Mouse (Mus musculus) urinary bladder, postnatal 10 days (tissue): Measurements from ENCODE around the gene Ebna1bp2.

Source experiments
- DNase-seq: peaks from one replicate; pipeline ENCODE4 v3.0.0; 2022; ENCODE audit warnings: low spot score

Gene Ebna1bp2

DNA sequence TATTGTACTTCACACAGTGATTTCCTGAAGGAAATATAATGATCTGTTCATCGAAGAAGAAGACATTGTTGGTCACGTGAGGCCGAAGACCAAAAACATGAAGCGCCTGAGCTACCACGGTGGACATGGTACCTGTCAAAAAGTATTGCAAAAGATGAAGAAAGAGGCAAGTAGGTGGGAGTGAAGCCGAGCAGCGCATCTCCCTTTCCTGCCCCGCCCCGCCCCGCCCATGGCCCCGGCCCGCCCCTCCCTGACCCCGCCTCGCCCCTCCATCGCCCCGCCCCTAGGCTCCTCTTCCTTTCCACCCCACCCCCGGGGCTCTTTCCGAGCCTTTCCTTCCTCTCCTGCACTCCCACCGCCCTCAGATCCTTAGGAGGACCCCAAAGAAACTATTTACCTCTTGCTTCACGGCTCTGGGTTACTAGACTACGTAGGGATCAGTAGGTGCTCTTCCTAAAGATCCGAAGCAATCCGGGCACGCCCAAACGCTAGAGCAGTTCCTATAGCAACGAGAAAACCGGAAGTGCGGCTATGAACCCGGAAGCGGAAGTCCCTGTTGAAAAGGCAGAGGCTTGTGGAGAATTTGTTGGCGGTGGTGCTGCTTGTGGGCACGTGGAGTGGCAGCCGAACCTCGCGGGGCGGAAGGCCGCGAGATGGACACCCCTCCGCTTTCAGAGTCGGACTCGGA lies at the start of gene Ebna1bp2, which contains the start of gene Cfap57:
Gene Ebna1bp2 (plus strand): TSS at position 521 of the 688 bp plus-strand sequence.
Gene Cfap57 (minus strand): TSS at position 499 of the 688 bp plus-strand sequence.
- DNase-seq = peak; percentile 50

DNA sequence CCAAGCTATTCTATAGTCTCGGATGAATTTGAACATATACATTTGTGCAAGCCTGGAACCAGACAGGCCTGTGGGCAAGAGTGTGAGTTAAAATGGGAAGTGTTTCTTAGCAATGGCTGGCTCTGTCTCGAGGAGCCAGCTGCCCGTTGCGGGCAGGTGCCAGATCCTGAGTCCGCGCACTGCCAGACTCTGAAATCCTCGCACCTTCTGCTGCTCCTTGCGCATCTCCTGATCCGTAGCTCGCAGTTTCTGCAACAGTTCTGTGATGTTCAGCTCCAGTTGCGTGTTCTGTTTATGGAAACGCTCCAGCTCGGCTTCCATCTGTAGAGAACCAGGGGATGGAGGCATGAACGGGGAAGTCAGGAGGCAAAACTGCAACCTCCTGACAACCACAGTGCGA lies 49.2 kb upstream of the Ebna1bp2 start:
- no peak for DNase-seq

DNA sequence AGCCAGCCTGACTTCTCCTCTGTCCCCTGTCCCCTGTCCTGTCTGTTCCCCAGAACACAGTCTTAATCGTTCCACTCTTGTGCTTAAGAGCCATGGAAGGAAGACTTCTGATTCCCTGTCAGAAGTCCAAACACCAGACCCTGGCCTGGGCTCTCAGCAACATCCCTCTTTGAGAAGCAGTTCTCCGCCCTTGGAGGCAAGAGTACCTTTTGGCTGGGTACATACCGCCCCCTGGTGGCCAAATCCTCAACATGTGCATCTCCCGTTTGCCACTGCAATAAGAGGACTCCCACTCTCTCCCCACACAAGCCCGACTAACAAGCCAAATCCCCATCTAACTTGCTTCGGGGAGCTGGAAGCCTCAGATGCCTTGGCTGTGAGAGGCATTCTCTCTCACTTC lies 44.5 kb upstream of the Ebna1bp2 start:
- peak; percentile 69 for DNase-seq

DNA sequence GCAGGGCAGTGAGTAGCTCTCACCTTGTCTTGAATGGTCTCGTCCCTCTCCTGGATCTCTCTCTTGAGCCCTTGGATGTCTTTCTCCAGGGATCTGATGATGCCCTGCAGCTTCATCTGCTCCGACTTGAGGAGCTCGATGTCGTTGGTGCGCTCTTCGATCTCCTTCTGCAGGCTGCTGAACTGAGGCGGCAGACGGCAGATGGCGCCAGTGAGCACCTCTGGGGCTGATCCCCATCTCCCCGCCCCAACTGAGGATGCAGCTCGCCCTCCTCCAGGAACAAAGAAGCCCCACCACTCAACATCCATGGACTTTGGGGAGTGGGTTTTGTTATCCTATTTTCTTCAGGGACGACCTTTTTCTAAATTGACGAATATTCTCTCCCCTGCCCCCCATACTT lies 41.3 kb upstream of the Ebna1bp2 start:
- DNase-seq = no peak

DNA sequence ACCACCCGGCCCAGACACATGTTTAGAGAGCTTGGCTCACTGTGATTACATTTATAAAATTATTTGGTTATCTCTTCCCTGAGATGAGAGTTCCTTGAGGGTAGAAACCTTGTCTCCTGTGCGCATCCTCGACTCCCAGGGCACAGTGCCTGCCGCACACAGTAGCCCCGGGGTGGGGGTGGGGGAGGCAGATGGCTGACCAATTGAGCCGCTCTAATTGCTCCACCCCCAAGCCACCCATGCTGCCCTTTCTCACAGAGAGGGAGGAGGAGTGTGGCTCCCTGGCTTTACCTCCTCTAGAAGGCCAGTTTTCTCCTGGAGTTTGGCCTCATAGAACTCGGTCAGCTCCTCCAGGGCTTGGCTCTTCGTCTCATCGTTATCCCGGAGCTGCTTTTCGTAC lies 39.1 kb upstream of the Ebna1bp2 start:
- DNase-seq = no peak

DNA sequence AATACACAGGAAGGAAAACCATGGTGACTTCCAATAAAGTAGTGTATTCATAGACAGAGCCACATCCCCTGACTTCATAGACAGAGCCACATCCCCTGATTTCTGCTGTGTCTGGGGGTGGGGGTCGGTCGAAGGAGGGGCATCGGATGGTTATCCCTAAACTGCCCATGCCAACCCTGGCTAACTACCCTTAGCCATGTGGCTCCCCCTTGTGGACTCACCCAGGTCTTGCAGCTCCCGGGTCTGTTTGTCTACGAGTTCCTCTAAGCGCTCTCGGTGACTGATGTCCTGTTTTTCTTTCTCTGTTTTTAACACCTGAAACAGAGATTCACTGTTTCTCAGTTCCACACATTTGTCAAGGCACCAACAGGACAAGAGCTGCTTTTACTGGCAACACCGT lies 38.0 kb upstream of the Ebna1bp2 start:
- DNase-seq = no peak

DNA sequence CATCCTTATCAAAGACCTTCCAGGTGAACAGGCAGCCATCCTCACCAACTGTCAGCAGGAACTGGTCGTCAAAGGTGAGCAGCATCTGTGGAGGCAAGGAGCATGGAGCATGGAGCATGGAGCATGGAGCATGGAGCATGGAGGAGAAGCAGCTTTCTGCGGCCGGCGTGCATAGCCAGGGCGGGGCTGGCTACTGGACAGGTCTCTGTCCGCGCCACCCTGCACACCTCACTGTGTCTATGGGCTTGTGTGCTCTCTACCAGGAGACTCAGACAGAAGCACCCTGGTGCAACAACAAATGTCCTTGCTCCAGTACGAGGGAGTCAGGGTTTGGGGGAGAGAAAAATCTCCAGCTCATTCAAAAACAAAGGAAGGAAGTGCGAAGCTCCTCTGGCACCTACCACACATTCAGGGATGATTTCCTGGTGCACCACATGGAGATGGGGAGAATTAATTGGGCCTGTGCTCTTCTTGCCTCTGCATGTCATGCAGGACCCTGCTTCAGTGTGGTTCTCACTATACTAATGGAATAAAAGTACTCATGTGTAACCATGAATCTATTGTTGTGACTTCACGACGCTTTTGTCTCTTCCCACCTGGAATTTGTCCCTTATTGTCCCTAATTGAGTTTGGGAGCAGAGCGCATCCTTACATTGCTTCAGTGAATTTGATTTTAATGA lies 31.4 kb upstream of the Ebna1bp2 start:
- DNase-seq = no peak

DNA sequence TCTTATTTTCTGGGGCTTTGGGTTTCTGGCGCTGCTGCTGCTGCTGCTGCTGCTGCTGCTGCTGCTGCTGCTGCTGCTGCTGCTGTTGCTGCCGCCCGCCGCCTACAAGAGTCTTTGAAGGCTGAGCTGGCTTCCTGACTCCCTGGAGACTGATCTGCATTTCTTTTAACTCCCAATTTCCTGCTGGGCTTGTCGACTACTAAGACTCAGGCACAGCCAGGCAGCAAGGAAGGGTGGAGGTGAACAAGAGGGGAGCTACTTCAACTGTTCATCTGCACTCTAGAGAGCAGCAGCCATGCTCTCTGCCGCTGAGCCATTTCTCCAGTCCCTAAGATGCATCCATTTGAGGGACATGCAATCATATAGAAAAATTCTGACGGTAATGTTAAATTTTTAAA lies 30.9 kb upstream of the Ebna1bp2 start:
- DNase-seq = no peak

DNA sequence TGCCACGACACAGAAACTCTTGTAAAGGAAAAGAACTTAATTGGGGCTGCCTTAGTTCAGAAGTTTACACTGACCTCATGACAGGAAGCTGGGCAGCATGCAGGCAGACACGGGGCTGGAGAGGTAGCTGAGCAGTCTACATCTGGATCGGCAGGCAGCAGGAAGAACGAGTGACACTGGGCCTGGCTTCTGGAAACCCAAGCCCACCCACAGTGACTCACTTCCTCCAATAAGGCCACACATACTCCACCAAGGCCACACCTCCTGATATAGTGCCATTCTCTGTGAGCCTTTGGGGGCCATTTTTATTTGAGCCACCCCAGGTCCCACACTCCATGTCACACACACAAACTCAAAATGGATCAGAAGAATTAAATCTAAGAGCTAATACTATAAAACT lies 16.5 kb upstream of the Ebna1bp2 start:
- DNase-seq = no peak

DNA sequence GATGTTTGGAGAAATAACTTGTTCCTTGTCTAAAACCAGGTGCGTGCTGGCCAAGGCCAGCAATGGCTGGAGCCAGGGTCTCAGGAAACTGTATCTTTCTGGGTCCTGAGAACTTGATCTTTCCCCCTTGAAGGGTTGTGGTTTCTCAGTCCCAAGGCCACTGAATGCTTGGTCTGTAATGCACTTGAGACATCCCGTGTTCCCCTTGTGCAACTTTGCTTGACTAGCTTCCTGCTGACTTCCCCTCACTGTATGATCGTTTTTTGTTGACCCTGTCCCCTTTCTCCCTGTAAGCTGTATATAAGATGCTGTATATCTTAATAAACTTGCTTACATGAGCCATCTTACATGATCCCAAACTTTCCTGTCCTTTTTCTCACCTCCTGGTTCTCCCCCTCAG lies 10.8 kb upstream of the Ebna1bp2 start:
- DNase-seq = no peak

DNA sequence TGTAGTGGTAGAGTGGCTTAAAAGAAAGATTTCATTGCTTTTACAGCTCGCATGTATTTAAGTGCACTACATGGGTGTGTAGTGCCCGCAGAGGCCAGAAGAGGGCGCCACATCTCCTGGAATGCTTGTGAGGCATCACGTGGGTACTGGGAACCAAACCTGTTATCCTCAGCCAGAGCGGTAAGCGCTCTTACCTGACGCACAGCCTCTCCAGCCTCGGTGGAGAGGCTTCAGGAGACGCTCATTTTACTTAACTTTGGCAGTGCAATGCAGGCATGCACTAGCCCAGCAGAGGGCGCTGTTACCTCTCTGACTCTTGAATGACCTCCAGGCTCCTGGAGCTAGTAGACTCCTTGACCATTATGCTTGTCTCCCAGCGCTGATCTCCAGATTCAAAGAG lies 8.0 kb upstream of the Ebna1bp2 start:
- DNase-seq = no peak

DNA sequence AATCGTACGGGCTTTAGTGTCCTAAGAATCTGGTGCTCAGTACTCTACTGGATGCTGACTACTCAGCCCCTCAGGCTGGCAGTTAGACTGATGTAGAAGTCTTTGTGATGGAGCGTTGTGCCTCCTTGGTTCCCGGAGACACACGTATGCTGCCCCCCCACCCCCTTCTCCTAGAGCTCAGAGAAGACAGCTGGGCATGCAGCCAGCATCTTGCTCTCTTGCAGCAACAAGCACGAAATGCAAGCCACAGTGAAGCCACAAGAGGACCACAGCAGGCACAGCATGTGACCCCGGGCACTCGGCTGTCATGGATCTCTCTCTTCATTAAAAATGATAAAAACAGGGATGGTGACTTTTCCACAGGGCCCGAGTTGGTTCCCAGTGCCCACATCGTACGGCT lies 5.2 kb upstream of the Ebna1bp2 start:
- no peak for DNase-seq

DNA sequence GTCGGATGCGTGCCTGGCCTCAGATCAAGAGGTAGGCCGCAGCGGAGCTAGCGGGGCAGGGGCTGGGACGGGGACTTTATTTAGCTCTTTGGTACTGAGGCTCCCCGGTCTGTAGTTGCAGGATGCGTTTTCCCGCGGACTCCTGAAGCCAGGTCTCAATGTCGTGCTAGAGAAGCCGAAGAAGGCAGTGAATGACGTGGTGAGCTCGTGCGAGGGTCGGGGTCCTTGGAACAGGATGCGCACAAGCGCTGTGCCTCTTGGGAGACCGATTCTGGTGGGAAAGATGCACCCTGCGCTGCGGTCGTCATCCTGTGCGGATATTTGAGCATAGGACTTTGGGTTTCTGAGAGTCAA lies 345 bp downstream of the Ebna1bp2 start:
- no peak for DNase-seq

DNA sequence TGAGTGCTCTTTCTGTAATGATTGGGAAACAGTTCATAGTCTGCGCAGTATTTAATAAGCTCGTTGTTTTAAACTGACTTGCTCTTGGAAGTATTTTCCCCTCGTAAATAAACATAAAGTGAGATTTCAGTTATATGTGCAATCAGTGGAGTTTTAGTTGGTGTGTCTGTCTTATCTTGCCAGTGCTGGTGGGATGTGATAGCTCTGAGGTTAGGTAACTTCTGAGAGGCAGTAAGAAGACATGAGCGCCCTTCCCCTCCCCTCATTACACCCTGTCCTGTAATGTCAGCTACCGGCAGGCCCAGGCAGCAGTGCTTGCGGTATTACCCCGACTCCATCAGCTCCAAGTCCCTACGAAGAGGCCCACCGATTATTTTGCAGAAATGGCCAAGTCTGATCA lies 1.2 kb downstream of the Ebna1bp2 start:
- no peak for DNase-seq

DNA sequence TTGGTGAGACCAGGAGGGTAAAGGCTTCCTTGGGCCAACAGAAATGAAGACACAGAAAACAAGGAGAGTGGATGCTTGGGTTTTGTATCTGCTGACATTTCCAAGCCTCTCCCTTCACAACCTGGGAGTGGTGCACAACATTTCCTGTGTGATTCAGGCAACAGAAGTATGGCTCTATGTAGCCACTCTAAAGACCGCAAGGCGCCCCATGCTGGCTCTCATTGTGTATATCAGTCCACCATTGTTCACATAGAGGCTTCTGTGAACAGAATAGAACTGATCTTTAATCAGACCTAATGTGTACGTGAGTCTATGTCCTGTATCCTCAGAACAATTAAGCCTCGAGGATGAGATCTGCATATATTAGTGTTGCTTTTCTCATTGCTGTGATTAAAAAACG lies 9.7 kb downstream of the Ebna1bp2 start:
- no peak for DNase-seq

DNA sequence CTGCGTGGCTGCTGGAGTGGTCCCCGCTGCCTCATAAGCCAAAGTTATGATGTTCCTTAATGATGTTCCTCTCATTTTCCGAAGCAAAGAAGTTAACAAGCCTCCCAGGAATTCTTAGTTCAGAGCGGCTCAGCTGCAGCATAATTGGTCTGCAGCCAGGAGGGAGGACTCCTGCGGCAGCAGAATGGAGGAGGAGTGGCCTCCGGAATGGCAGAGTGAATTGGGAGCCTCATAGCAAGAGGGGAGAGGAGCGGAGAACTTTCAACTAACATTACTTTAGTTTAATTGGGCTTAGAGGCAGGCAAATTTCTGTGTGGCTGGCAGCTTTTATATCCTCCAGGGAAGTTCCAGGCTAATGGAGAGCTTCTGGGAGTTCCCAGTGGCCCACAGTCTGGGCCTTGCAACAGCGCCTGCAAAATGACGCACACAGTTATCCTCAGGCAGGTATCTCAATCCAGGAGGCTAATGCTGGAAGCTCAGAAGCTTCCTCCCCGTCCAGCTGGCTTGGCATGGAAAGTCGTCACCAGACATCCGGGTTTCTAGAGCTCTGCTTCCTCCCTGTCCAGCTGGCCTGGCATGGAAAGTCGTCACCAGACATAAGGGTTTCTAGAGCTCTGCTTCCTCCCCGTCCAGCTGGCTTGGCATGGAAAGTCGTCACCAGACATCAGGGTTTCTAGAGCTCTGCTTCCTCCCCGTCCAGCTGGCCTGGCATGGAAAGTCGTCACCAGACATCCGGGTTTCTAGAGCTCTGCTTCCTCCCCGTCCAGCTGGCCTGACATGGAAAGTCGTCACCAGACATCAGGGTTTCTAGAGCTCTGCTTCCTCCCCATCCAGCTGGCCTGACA lies 22.0 kb downstream of the Ebna1bp2 start:
- DNase-seq = no peak

DNA sequence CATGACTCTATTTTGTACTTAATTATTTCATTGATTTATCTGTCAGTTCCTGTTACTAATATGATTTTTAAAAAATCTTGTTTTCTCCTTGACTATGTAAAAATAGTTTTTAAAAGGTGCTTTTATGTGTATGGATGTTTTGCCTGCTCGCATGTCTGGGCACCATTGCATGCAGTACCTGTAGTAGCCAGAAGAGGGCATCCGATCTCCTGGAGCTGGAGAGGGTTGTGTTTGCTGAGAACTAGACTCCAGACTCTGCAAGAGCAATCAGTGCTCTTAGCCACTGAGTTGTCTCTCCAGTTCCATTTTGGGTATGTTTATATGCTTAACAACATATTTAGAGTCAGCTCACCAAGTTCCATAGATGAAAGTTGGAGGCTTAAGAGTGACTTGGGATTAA lies 24.6 kb downstream of the Ebna1bp2 start:
- DNase-seq = no peak

DNA sequence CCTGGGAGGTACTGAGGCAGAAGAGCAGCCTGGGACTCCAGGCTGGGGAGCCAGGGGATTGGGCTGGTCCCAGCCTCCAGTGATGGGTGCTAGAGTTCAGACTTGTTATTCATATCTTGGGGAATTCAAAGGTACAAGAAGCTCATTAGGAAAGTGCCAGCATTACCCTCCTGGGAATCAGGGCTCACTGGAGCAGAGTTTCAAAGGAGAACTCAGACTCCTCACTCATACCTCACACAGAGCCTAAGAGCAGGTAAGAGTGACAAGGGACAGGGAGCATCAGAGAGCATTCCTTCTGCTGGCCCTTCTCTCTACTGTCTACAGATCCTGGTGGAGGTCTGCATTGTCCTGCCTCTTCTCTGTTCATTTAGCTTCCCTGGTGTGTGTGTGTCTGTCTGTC lies 38.1 kb downstream of the Ebna1bp2 start, which contains the start of gene Olfr62:
Gene Olfr62 (plus strand): TSS at position 301 of the 400 bp plus-strand sequence.
- no peak for DNase-seq
